Mouse (Mus musculus) cerebellum, adult (tissue): ENCODE measurements around the gene Iglon5.

Source experiments
- ATAC-seq: cut with Nextera tagmentation; 2 replicates; pipeline ENCODE4 v1.9.2; 2017; ENCODE audit warnings: mild to moderate bottlenecking, moderate library complexity, mixed read lengths; ENCODE audit not compliant: insufficient number of reproducible peaks, low FRiP score, low TSS enrichment

Iglon5 gene

GRCm38 (mm10) chr7:43489631-43490125, at the start of gene Iglon5:
TSS of gene Iglon5 (minus strand) at chr7:43490075.
- ATAC-seq = no peak

DNA sequence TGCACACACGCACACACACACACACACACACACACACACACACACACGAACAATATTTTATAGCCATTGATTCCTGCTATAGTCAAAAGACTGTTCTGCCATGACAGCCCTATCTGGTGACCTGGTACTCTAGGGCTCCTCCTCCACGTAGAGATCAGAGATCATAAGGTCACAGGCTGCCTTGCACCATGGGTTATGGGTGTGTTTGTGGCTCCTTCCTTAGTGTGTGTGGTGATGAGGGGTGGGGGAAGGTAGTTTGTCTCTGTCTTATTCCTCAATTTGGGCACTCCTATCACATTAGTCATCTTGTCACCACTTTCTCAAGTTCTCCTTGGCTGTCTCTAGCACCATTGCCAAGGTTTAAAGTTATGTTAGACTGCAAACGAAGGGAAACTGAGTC, 48.6 kb upstream of the Iglon5 start:
- ATAC-seq = no peak

GRCm38 (mm10) chr7:43532936-43533505, 43.1 kb upstream of the Iglon5 start:
- no peak for ATAC-seq

- no peak for ATAC-seq
Measured at GRCm38 (mm10) chr7:43530216-43530785, 40.4 kb upstream of the Iglon5 start.

DNA sequence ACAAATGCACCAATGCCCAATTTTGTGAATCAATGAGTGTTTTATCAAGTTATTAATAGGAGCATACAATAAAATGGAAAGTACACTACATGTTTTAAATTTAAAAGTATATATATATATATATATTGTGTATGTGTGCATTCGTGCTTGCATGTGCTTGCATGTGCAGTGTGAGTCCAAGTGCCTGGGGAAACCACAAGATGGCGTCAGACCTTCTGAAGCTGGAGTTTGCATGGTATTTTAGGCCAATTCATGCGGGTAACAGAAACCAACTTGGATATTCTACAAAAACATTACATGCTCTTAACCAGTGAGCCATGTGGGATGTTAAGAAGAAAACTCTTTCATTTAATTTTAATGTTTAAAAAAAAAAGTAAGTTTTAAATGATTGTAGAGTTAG, 35.4 kb upstream of the Iglon5 start:
- ATAC-seq = no peak

GRCm38 (mm10) chr7:43522776-43523175, 32.9 kb upstream of the Iglon5 start:
- ATAC-seq = no peak

- peak; percentile 49; the same call in 1 of the 2 replicates for ATAC-seq
Measured at GRCm38 (mm10) chr7:43518341-43518740, 28.5 kb upstream of the Iglon5 start.

DNA sequence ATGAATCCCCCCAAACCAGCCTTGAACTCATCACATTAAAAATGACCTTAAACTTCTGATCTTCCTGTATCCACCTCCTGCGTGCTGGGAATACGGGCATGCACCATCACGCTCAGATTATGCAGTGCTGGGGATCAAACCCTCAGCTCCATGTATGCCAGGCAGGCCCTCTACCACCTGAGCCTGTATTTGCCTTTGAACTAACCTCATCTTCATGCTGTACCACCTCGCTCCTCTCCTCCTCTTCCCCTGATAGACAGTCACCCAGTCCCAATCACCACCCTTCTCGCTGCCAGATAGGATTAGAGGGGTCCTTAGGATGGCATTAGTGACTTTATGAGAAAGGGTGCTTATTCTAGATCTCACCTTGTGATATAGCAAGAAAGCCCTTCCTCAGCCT, 25.2 kb upstream of the Iglon5 start:
- ATAC-seq = no peak

DNA sequence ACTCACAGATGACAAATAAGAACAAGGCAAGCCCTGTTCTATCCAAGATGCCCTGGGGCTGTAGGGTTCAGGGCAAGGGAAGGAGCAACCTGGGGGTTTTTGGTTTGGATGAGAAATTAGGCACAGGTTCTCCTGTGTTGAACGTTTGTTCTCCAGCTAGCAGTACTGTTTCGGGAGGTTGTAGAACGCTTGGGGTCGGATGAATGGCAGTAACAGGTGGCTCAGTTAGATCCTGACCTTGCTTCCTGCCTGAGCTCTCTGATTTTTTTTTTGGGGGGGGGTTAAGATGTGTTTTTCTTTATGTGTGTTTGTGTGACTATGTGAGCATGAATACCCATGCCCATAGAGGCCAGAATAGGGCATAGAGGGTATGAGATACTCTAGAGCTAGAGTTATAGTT, 22.6 kb upstream of the Iglon5 start:
- no peak for ATAC-seq

DNA sequence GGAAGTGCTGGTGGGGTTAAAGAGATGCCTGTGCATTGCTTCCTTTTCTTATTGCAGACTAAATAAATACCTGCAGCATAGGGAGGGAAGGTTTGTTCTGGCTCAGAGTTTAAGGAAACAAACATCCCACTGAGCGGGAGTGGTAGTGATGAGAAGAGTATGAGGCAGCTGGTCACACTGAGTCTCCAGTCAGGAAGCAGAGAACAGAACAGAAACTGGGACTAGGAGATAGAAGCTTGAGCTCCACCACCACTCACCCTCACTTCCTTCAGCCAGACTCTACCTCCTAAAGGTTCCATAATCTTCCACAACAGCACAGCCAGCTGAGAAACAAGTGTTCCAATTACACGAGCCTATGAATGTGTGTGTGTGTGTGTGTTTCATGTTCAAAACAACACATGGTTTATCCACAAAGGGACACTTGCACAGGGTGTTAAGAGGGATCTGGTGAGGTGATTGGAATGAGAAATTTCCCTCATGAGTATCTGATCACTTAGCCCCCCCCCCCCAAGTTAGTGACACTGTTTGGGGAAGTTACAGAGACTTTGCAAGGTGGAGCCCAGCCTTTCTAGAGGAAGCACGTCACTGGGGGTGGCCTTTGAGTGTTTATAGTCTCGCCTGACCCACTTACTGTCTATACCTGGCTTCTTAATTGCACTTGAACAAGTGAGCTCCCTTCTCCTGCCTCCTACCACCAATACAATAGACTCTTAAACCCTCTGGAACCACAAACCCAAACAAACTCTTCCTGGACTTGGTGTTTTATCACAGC, 22.0 kb upstream of the Iglon5 start:
- ATAC-seq = no peak

DNA sequence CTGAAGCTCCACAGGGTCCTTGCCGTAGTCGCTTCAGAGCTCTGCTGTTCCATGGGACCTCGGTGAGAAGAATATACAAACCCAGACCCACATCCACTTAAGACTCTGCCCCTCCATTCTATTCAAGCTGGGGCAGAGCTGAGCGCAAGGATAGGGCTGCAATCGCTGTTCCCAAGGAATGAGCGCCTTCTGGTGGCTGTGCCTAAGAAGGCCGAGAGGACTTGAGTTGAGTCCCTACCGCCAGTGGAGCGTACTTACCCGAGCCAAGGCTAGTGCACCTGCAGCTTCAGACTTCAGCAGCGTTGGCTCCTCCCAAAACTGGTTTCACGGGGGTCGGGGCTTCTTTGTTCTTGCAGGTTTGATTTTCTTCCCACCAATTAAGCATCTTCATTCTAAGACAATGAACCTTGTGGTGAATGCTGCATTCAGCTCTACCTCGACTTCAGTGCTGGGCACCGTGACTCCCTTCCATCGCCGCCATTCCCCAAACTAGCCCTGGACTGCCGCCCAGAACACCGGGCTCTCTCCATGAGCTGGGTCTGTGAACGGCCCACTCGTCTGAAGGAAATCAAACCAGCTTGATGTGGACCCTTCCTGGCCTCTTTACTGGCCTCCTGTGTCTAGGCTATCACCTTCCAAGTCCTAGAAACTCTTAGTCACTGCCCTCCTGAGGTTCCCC, 5.6 kb upstream of the Iglon5 start:
- peak; percentile 88; the same call in 1 of the 2 replicates for ATAC-seq

GRCm38 (mm10) chr7:43490861-43491260, 986 bp upstream of the Iglon5 start:
- ATAC-seq = no peak

GRCm38 (mm10) chr7:43490182-43490584, 308 bp upstream of the Iglon5 start:
- peak; percentile 77 for ATAC-seq

GRCm38 (mm10) chr7:43488646-43489045, 1.2 kb downstream of the Iglon5 start:
- peak; percentile 17; the same call in 1 of the 2 replicates for ATAC-seq

- no peak for ATAC-seq
Measured at GRCm38 (mm10) chr7:43483236-43483635, 6.6 kb downstream of the Iglon5 start.

GRCm38 (mm10) chr7:43482090-43482716, 7.7 kb downstream of the Iglon5 start:
- no peak for ATAC-seq

GRCm38 (mm10) chr7:43481191-43481590, 8.7 kb downstream of the Iglon5 start:
- ATAC-seq = no peak

GRCm38 (mm10) chr7:43476376-43476775, 13.5 kb downstream of the Iglon5 start:
- ATAC-seq = no peak

GRCm38 (mm10) chr7:43475706-43476105, 14.2 kb downstream of the Iglon5 start:
- ATAC-seq = no peak

DNA sequence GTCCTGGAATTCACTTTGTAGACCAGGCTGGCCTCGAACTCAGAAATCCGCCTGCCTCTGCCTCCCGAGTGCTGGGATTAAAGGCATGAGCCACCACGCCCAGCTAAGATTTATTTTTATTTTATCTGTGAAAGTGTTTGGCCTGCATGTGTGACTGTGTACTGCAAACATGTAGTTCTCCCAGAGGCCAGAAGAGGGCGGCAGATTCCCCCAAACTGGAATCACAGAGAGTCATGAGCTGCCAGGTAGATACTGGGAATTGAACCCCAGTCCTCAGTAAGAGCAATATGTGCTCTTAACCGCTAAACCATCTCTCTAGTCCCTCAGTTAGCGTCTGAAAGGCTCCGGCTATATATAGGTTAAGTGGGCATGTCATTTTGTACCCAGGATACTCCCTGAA, 19.5 kb downstream of the Iglon5 start:
- ATAC-seq = no peak
